Mouse (Mus musculus): ENCODE measurements around the gene Trpv2.

DNA sequence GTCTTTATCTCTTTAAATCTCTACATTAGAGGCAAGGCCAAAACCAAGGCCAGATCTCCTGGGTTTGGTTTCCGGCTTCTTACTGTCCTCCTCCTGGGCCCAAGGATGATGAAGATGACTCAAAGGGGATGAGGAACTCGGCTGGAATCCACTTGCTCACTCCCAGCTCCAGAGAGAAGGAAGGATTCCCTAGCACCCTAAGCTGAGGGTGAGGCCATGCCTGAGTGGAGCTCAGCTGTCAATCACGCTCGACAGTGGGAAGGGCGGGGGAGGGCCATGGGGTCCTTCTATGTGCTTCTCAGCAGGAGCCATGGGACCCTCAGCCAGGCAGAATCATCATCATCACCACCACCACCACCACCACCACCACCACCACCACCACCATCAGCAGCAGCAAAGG is 63.1 kb downstream of the Trpv2 start:
- TF ChIP-seq GATA1 (IDR thresholded peaks at IDR 0.05; ENCODE audit: borderline replicate concordance, low read length) (no peak), FLI1 (IDR thresholded peaks at IDR 0.05; ENCODE audit: low read length) (no peak)

All from megakaryocyte, embryonic 14.5 days (primary cell).